19 mouse cellular contexts compared by ENCODE assay signal in genomic region chr2:52427383-52427782, GRCm38 (mm10).
"Had no signal": no experiment of that assay in that cellular context is flagged by ENCODE, and none has a peak within 500 bp of the region (broad histone marks: within the 10 kb centered on the region; RNA-seq: fewer than 3 reads in every experiment).

No protein-coding gene starts in this region.

- H3K4me3 ChIP-seq: lung, embryonic 15.5 days; megakaryocyte, embryonic 14.5 days; myocyte; neural tube, embryonic 13.5 days; neural tube, embryonic 15.5 days had no signal

- H3K27me3 ChIP-seq: lung, embryonic 15.5 days; megakaryocyte, embryonic 14.5 days; neural tube, embryonic 13.5 days; neural tube, embryonic 15.5 days had no signal

- H3K9me3 ChIP-seq: lung, embryonic 15.5 days; megakaryocyte, embryonic 14.5 days; neural tube, embryonic 13.5 days; neural tube, embryonic 15.5 days had no signal

- H3K9ac ChIP-seq: liver, postnatal 0 days; lung, embryonic 15.5 days; neural tube, embryonic 13.5 days; neural tube, embryonic 15.5 days had no signal

- H3K36me3 ChIP-seq: lung, embryonic 15.5 days; neural tube, embryonic 13.5 days; neural tube, embryonic 15.5 days had no signal

- H3K27ac ChIP-seq: lung, embryonic 15.5 days; macrophage; neural tube, embryonic 13.5 days; neural tube, embryonic 15.5 days had no signal

- DNase-seq: liver, postnatal 0 days; lung, adult 2 months; lung, postnatal 14 days; lung, postnatal 36 days; midbrain, embryonic 14.5 days; retina, postnatal 1 day; right cerebral cortex, adult 18-20 months; right cerebral cortex, postnatal 25 days; right cerebral cortex, postnatal 4 days; spleen, adult 18-20 months; thymus, adult 18-20 months; thymus, postnatal 14 days; thymus, postnatal 36 days had no signal
